Mouse (Mus musculus) erythroblast, embryonic 14.5 days (primary cell): ENCODE data around the gene Olfr649.

Source experiments
- GATA1 ChIP-seq: IDR thresholded peaks from 2 replicates; pipeline ENCODE4 v1.6.1; 2012; ENCODE audit warnings: low read length, inconsistent platforms, mixed read lengths
- TAL1 ChIP-seq: IDR thresholded peaks from 3 replicates; pipeline ENCODE4 v1.6.1; 2012; ENCODE audit warnings: low read length, inconsistent platforms, mixed read lengths

DNA sequence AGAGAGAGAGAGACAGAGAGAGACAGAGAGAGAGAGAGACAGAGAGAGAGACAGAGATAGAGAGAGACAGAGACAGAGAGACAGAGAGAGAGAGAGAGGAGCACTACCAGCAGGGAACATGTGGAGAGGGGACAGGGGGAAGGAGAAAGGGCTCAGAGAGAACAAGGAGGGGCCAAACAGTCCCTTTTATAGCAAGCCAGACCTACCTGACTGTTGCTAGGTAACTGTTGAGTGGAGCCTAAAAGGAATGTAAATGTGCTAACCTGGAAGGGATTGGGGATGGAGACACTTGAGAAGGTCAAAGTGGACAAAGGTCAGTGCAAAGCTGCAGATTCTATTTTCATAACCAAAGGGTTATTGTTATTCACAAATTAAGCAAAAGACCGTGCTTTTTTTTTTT lies 47.8 kb upstream of the Olfr649 start:
- TF ChIP-seq GATA1: no peak
- no peak for TF ChIP-seq TAL1
